ENCODE assay signal across 8 mouse cellular contexts in genomic region chr2:178664977-178665376, GRCm38 (mm10).
DNase-seq lines count a peak whose midpoint lies in the region; ATAC-seq and TF ChIP-seq lines count a peak whose summit lies in the region.

No protein-coding gene starts in this region.

- 16% methylated on average over 4 of the region's 4 CpGs for WGBS in forebrain, postnatal 0 days
- 7% methylated on average over 4 of the region's 4 CpGs for WGBS in kidney, embryonic 16.5 days

- H3K27ac ChIP-seq in forebrain, postnatal 0 days (ENCODE audit: low read depth, low read length), result no peak overlapping the region
- no peak overlapping the region for H3K27ac ChIP-seq in kidney, embryonic 16.5 days (ENCODE audit: low read length)

- DNase-seq in right cerebral cortex, adult 18-20 months, result peak; percentile 42
- no peak for DNase-seq in right cerebral cortex, postnatal 25 days
- DNase-seq in cerebellum, adult 18-20 months, result peak; percentile 33 to 47
- peak; percentile 75 for DNase-seq in forebrain, postnatal 0 days
- peak; percentile 42 to 48 for DNase-seq in lung, adult 18-20 months
- DNase-seq in retina, postnatal 7 days (ENCODE audit: low read depth, low spot score), result peak; percentile 73
- DNase-seq in urinary bladder, adult 2 months (ENCODE audit: low spot score), result no peak

- no peaks in the 10 kb centered on the region for H3K36me3 ChIP-seq in forebrain, postnatal 0 days (ENCODE audit: insufficient read depth)
- no peaks in the 10 kb centered on the region for H3K36me3 ChIP-seq in kidney, embryonic 16.5 days (ENCODE audit: insufficient read depth, low read length)

- peak; percentile 81 for TF ChIP-seq CTCF in forebrain, postnatal 0 days (IDR thresholded peaks at IDR 0.05; ENCODE audit: low read depth)

- peak; percentile 54; the same call in 1 of the 2 replicates for ATAC-seq in forebrain, postnatal 0 days
- ATAC-seq in kidney, embryonic 16.5 days (ENCODE audit: low FRiP score, low TSS enrichment), result peak; percentile 20; the same call in 1 of the 2 replicates

- no peaks in the 10 kb centered on the region for H3K4me1 ChIP-seq in forebrain, postnatal 0 days (ENCODE audit: insufficient read depth)
- H3K4me1 ChIP-seq in kidney, embryonic 16.5 days (ENCODE audit: insufficient read depth, low read length), result peaks cover 1% of the 10 kb centered on the region; the same call in 1 of the 2 replicates

- H3K9me3 ChIP-seq in forebrain, postnatal 0 days (ENCODE audit: low read length), result no peaks in the 10 kb centered on the region
- no peaks in the 10 kb centered on the region for H3K9me3 ChIP-seq in kidney, embryonic 16.5 days (ENCODE audit: low read length)

- H3K27me3 ChIP-seq in forebrain, postnatal 0 days (ENCODE audit: insufficient read depth, low read length), result no peaks in the 10 kb centered on the region
- no peaks in the 10 kb centered on the region for H3K27me3 ChIP-seq in kidney, embryonic 16.5 days (ENCODE audit: insufficient read depth, low read length)

- no peak overlapping the region for H3K9ac ChIP-seq in forebrain, postnatal 0 days
- H3K9ac ChIP-seq in kidney, embryonic 16.5 days (replicated peaks; ENCODE audit: low read length), result no peak overlapping the region

- H3K4me3 ChIP-seq in forebrain, postnatal 0 days (ENCODE audit: low read depth, low read length), result no peak overlapping the region
- no peak overlapping the region for H3K4me3 ChIP-seq in kidney, embryonic 16.5 days (ENCODE audit: low read length)

- no peak overlapping the region for H3K4me2 ChIP-seq in forebrain, postnatal 0 days (ENCODE audit: low read depth)
- no peak overlapping the region for H3K4me2 ChIP-seq in kidney, embryonic 16.5 days (replicated peaks; ENCODE audit: low read depth, low read length)

Comparison
In these comparisons a context has a peak if more than half of its experiments do, and no peak if none do; other contexts are left out.
1. DNase-seq: peak in right cerebral cortex, adult 18-20 months (single experiment), cerebellum, adult 18-20 months (2 of 2), forebrain, postnatal 0 days (single experiment), lung, adult 18-20 months (2 of 2) and retina, postnatal 7 days (single experiment); none in right cerebral cortex, postnatal 25 days (single experiment) and urinary bladder, adult 2 months (single experiment).